Mouse (Mus musculus): Measurements from ENCODE around the gene Lrrc29.

DNA sequence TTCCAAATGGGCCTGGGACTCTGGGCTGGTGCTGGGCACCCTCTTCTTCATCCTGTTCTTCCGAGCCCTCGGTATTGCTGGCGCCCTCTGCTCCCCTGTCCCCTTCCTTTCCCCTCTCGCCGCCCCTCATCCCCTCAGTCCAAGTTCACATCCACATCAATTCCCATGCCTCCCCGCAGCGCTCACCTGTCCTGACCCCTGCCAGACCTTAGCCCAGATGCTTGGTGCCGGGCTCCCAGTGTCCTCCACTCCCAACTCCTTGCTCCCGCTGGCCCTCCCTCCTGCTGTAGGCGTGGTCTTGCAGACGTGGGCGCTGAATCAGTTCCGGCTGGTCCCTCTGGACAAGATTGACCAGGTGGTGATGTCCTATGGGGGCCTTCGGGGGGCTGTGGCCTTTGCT, 30.6 kb upstream of the Lrrc29 start:
- TF ChIP-seq CTCF (IDR thresholded peaks at IDR 0.05; ENCODE audit: insufficient read depth, low read length) = no peak
- TF ChIP-seq POLR2A (IDR thresholded peaks at IDR 0.05; ENCODE audit: borderline replicate concordance, extremely low read depth, low read depth, low read length) = no peak
